Mouse (Mus musculus) heart, adult 9 months (tissue): Measurements from ENCODE around the gene Slc44a3.

Source experiments
- DNase-seq, 2 experiments: peaks; one replicate each; pipeline ENCODE4 v3.0.0; 2022; ENCODE audit warnings: low spot score in 2 of 2

Slc44a3 gene

GRCm38 (mm10) chr3:121500734-121501133 lies 31.5 kb downstream of the Slc44a3 start:
- DNase-seq = peak; percentile 12 to 19

DNA sequence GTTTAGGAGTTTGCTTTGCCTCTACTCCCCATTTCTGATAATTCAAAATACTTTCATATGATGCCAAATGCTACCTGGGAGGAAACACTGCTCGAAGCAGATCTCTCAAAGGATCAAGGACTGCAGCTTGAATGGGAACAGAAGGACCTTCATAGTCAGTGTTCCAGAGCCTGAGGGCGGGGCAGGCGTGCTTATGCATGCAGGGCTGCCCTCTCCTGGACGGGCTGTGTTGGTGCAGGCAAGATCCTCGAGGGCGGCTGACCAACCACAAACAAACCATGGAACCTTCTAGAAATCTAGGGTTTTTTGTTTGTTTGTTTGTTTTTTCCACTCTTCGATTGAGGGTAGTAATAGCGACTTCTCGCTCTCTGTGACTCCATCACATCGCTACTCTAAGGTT lies 32.0 kb downstream of the Slc44a3 start:
- DNase-seq = peak; percentile 50 to 75

GRCm38 (mm10) chr3:121493997-121494421 lies 38.2 kb downstream of the Slc44a3 start:
- no peak for DNase-seq

DNA sequence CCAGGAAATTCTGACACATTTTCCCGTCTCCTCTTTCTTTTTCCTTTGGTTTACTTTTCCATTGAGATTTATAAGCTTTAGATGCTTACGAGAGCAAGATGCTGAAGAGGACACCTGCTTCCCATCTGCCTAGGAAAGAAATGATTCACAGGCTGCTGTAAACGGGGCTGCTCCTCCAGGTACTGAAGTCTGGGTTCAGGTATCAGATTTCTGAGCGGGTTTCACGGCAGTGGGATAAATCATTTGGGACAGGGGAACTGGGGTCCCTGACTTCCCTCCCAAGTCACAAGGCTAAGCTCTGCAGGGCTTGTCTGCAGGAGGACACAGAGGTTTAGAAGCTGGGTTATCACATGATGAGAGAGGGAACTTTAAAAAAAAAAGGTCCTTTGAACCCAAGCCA lies 40.2 kb downstream of the Slc44a3 start:
- no peak for DNase-seq

DNA sequence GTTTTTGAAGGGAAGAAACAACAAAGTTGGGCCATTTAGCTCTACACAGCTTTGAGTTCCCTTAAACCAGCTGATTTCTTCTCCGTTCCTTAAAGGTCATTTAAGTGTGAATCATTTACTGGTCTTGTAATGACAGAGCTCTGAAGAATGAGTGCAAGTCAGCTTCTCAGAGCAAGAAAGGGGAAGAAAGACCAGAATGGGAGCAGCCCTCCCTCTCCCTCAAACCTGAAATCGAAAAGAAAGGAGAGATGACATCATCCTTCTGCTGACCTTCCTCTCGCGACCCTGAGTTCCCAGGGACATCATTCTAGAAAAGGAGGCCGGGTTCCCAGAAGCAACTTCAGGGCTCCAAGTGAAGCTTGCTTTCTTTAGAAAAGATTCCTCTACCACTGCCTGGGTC lies 41.3 kb downstream of the Slc44a3 start:
- DNase-seq = no peak

- no peak for DNase-seq
Observed at GRCm38 (mm10) chr3:121489462-121490118, 42.6 kb downstream of the Slc44a3 start.

GRCm38 (mm10) chr3:121485201-121485600 lies 47.0 kb downstream of the Slc44a3 start:
- no peak for DNase-seq

DNA sequence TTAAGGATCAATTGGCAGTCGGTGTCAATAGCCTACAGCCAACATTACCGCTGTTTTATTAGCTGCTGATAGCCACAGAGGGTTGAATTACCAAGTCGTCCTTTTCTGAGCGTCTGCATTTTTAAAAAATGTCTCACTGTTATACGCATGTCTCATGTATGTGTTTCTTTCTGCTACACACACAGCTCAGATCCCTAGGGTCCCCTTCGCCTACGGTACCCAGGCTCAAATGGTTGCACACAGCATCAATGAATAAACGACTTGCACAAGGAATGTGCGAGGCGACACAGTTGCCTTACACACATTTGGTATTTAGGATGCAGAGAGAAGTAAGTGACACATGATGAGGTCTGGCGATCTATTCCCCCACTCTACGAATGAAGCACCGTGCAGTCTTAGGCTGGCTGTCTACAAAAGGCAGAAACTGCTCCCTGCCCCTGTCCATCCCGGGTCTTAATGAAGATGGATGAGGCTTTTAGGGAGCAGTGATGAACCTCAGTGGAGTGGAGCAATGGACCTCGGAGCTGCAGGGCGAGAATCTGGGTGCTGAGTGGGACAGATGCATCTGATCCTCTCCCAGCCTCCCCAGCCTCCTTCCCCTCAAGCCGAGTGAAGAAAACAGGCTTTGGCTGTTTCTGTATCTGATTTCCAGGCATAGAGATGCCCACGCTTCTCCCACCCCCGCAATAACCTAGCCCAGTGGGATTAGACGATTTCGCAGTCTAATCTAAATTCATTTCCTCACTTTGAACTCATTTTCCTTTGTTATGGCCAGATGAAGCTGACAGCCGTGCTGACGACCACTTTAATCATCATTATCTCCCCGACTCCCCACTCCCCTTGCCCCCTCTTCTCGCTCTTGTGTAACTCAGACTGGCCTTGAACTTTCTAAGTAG lies 48.7 kb downstream of the Slc44a3 start:
- no peak for DNase-seq

- DNase-seq = no peak
Observed at GRCm38 (mm10) chr3:121481564-121481963, 50.6 kb downstream of the Slc44a3 start.

DNA sequence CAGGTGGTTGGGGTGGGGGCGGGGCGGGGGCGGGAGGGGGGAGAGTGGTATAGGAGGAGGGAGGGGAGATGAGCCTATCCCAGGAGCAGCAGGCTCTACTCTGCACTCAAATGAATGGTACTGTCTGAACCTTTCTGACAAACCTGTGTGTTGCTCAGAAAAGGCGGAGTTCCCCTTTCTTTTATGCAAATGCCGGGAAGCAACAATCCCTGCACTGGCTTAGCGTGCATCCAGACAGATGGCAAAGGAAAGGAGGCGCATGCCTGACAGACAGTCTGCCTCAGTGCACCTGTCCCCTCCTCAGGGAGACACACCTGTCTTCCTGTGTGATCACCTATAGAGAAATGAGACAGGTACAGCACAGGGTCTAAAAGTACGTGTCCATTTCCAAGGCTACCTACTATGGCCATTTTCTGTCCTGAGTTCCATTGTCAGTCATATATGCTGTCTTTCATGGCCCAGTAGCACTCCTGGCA lies 51.2 kb downstream of the Slc44a3 start:
- DNase-seq = no peak

GRCm38 (mm10) chr3:121480030-121480960 lies 51.9 kb downstream of the Slc44a3 start:
- DNase-seq = no peak

DNA sequence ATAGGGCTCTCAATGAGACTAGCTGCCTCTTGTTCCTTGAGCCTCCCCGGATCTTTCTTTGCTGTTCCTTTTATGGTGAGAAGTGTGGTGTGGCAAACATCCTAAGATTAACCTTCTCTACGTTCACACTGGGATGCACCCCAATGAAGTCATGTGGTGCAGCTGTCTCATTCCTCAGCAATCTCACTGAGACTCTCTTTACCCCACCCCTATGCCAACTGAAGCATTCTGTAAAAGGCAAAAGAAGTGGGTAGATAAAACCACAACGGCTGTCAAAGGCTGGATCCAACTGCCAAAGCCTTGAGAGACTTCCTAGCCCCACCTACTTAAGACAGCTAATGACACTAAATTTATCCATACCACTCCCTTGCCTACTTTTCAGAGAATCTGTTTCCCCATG lies 57.5 kb downstream of the Slc44a3 start:
- DNase-seq = no peak

- DNase-seq = peak in 1 of 2 experiments; percentile 25
Observed at GRCm38 (mm10) chr3:121471703-121472102, 60.5 kb downstream of the Slc44a3 start.

- no peak for DNase-seq
Observed at GRCm38 (mm10) chr3:121469185-121469975, 62.8 kb downstream of the Slc44a3 start.

GRCm38 (mm10) chr3:121468136-121468535 lies 64.1 kb downstream of the Slc44a3 start:
- no peak for DNase-seq

DNA sequence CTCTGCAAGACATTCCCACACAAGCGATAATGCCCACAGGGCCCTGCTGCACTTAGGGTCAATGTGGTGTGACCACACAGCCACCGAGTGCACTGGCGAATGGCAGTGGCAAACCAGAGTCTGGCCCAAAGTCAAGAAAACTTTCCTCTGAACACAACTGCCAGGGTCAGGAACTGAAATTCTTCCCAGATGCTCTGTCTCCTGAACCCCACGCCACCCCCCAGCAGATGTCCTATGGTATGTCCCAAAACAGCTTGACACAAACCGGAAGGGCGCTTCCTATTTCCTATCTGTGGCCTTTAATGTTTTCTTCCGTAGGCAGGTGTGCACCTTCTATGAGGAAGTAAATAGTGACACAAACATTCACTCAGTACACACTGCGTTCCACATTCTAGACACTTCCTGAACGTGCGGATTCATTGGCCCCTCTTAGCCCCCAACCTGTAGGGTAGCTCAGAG lies 65.1 kb downstream of the Slc44a3 start:
- no peak for DNase-seq

DNA sequence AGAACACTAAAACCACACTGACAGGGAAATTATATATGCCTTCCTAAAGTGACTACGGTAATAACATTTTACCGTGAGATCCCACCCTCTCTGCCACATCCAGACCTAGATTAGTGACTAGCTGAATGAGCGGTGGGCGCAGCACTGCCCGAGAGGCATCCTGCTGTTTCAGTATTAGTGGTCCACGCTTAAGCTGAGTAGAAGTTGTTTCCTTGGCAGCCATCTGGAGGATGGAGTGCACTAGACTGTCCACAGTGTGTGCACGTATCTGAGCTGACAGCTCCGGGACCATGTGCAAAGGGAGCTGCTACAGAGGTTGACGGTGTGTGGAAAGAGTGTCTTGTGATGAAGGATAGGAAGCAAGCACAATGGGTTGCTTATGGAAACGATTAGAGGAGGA lies 66.4 kb downstream of the Slc44a3 start:
- DNase-seq = no peak

DNA sequence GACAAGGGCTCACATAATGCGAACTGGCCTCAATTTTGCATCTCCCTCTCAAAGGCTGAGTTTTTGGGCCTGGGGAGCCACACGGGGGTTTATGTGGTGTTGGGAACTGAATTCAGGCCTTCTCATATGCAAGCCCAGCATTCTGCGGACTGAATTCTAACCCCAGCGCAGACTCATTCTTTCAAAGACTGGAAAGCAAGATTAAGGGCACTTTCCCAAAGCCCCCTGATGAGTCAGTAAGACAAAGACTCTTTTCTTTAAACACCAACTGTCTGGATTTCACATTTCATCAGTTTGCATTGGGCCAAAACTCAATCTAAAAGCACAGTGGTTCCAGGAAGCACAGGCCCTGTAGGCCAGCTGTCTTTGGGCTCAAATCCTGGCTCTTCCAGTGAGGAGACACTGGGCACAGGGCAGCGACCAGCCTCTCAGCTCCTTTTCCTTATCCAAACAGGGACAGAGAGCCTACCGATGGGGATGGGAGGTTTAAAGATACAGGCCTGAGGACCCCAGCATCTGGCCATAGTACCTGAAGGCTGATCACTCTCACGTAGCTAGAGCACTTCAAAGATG lies 67.4 kb downstream of the Slc44a3 start:
- DNase-seq = no peak

DNA sequence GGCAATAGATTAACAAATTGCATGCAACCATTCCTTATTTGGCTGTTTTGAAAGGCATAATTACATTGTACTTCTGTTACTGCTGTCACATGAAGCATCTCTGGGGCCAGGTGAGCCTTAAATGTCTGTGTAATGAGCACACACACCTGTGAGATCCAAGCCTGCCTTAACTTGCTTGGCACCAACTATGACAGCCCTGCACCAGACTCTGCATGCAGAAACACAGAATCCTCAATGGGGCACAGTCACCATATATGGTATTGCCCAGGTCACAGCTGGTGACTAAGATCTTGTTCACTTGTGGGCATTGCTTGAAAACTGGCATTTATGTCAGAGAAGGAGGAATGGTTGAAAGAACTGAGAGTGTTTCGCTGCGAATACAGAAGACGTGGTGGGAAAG lies 69.4 kb downstream of the Slc44a3 start:
- DNase-seq = no peak

DNA sequence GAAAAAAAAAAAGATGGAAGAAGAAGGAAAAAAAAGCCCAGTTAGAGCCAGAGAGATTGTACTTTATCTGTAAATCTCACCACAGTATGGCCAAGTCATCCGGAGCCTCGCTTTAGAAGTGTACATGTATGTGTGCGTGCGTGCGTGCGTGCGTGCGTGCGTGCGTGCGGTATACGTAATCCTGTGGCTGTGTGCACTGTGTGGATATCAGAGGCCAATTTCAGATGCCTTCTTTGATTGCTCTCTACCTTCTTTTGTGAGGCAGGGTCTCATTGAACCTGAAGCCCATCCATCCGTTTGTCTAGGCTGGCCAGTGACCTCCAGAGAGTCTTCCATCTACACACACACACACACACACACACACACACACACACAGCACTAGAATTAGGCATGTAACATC lies 70.7 kb downstream of the Slc44a3 start:
- no peak for DNase-seq
